Mouse (Mus musculus) neural tube, embryonic 11.5 days (tissue): ENCODE measurements at regions not wholly inside any gene's neighbourhood (a gene's known extent, or its start where the extent isn't known, plus 50 kb on each side); places are given as distances from the start of the nearest gene placed in this dataset.

ENCODE experiments used
- ATAC-seq: fragments of 200-750 bp; cut with Nextera tagmentation; 2 replicates; pipeline ENCODE4 v1.8.0; 2017; ENCODE audit warnings: moderate number of reproducible peaks, mild to moderate bottlenecking, moderate TSS enrichment, moderate library complexity; ENCODE audit not compliant: insufficient read depth, low FRiP score, low TSS enrichment
- DNase-seq: peaks from one replicate; pipeline ENCODE4 v3.0.0-alpha.2; 2015; ENCODE audit warnings: low spot score
- H3K27ac ChIP-seq: fragments of 300-500 bp; sonication (generic); 2 replicates; pipeline ENCODE4 v1.5.1; 2014; ENCODE audit warnings: low read depth, mild to moderate bottlenecking, low read length
- H3K27me3 ChIP-seq: fragments of 300-500 bp; sonication (generic); 2 replicates; pipeline ENCODE4 v1.6.1; 2014; ENCODE audit warnings: mild to moderate bottlenecking, low read length, mixed read lengths; ENCODE audit not compliant: control insufficient read depth, insufficient read depth
- H3K36me3 ChIP-seq: fragments of 300-500 bp; sonication (generic); 2 replicates; pipeline ENCODE4 v1.6.1; 2014; ENCODE audit warnings: mild to moderate bottlenecking, low read length, moderate library complexity, mixed read lengths; ENCODE audit not compliant: control insufficient read depth, insufficient read depth
- H3K4me1 ChIP-seq: fragments of 300-500 bp; sonication (generic); 2 replicates; pipeline ENCODE4 v1.6.1; 2014; ENCODE audit warnings: low read length, mixed read lengths; ENCODE audit not compliant: control insufficient read depth, insufficient read depth
- H3K4me2 ChIP-seq: fragments of 300-500 bp; sonication (generic); 2 replicates; pipeline ENCODE4 v1.6.1; 2014; ENCODE audit warnings: low read depth, mild to moderate bottlenecking, moderate library complexity
- H3K4me3 ChIP-seq: fragments of 300-500 bp; sonication (generic); 2 replicates; pipeline ENCODE4 v1.5.1; 2014; ENCODE audit warnings: low read depth, low read length
- H3K9ac ChIP-seq: fragments of 300-500 bp; sonication (generic); 2 replicates; pipeline ENCODE4 v1.6.1; 2014; ENCODE audit warnings: mild to moderate bottlenecking, low read length
- H3K9me3 ChIP-seq: fragments of 300-500 bp; sonication (generic); 2 replicates; pipeline ENCODE4 v1.6.1; 2016; ENCODE audit warnings: low read length; ENCODE audit not compliant: control insufficient read depth
- WGBS: fragments of 180-500 bp; shearing (Covaris S2); extraction: QIAGEN DNeasy Blood & Tissue Kit; methylation state at CpG from one replicate; pipeline ENCODE4 v1.1.7; 2014; 5-methylcytosine and 5-hydroxymethylcytosine counted together

DNA sequence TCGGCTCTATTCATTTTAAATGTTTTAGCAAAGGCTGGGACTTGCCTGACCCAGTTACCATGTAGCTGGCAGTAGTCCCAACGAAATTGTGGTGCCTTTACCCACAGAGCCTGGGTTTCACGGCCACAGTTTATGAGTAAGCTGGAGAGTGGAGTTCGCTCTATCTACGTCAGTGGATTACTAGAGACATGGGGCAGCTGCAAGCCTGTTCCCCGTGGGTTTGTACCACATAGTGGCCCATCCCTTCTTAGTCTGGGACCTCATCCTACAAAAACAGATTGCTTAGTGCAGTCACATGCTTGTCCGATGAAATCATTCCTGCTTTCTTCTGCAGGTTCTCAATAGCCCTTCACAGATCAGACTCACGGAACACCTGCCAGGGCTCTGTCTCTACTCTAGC is 123.7 kb downstream of the Rdh14 start:
- ATAC-seq (no peak), DNase-seq (no peak)
- Histone ChIP-seq H3K27ac (no peak overlapping the region), H3K4me1 (no peaks in the 10 kb centered on the region), H3K4me3 (no peak overlapping the region), H3K36me3 (no peaks in the 10 kb centered on the region), H3K9ac (no peak overlapping the region), H3K27me3 (no peaks in the 10 kb centered on the region), H3K4me2 (no peak overlapping the region), H3K9me3 (no peaks in the 10 kb centered on the region)
- WGBS: 90% methylated on average over 8 of the region's 8 CpGs

DNA sequence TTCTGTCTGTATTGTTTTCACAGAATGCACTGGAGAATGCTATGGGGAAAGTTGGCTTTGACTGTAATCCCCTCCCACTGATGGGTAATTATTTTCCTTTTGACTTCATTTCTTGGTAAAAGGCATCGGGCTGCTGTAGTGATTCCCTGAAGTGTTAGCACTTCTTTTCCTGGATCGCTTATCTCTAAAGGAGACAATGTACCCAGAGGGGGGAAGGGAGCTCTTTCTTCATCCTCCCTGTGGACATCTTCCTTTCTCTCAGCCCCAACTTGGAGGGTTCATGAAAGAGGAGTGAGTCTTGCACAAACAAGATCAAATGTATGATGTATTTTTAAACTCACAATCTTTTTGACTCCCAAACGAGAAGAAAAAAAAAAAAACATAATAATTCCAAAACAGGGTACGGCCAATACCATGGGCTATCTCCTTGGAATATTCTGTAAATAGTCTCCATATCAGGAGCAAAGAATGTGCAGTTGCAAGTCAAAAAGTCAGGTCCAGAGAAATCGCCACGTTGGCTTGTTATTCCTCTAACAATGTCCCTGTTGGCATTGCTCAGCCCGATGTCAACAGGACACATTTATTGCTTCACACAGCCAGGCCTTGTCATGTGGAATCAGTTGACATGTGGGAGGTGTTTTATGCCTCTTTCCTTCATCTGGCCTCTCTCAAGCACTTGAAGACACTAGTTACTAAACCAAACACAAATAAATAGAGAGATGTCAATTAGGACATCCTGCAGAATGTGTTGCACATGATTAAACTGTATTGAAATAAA is 134.1 kb downstream of the Rdh14 start:
- no peak overlapping the region for H3K4me2 ChIP-seq
- no peaks in the 10 kb centered on the region for H3K9me3 ChIP-seq
- no peak overlapping the region for H3K4me3 ChIP-seq
- ATAC-seq (no peak), DNase-seq (no peak)
- 69% methylated on average over 7 of the region's 7 CpGs for WGBS
- H3K27ac ChIP-seq: no peak overlapping the region
- H3K36me3 ChIP-seq: no peaks in the 10 kb centered on the region
- H3K27me3 ChIP-seq: no peaks in the 10 kb centered on the region
- H3K9ac ChIP-seq: no peak overlapping the region
- no peaks in the 10 kb centered on the region for H3K4me1 ChIP-seq

DNA sequence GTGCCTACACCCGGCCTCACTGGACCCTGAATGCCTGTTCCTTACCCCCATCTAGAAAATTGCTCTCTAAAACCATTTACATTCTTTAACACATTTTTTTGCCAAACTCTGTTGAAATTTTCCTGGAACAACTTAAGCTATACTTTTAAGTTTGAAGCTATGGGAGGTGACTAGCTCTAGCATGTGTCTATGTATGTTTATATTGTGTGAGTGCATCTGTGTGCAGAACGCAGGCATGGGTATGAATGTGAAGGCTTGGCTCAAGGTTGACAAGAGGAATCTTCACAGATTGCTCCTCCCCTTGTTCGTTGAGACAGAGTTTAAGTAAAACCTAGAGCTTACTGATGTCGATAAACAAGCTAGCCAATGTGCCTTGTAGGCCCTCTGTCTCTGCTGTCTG is 135.4 kb downstream of the Rdh14 start:
- H3K4me3 ChIP-seq: no peak overlapping the region
- no peaks in the 10 kb centered on the region for H3K4me1 ChIP-seq
- no peaks in the 10 kb centered on the region for H3K36me3 ChIP-seq
- H3K4me2 ChIP-seq: no peak overlapping the region
- no peak overlapping the region for H3K27ac ChIP-seq
- ATAC-seq (no peak), DNase-seq (no peak)
- H3K9me3 ChIP-seq: no peaks in the 10 kb centered on the region
- H3K9ac ChIP-seq: no peak overlapping the region
- 92% methylated on average over 4 of the region's 4 CpGs for WGBS
- no peaks in the 10 kb centered on the region for H3K27me3 ChIP-seq

DNA sequence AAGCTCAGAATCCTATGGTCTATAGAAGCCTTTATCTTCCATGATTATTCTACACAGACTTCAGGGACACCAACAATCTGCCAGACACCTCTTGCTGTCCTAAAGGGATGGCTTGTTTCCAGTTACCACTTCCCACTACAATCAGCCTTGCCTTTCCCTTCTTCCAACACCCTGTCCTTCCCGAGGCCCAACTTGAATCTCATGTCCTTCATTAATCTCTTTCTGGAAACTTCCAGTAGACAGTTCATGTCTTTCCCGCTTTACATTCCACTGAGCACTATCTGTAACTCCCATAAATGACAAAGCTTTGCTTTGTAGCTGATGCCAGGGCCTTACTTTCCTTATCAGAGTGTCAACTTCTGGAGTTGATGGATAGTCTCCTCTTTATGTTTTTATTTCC is 138.5 kb downstream of the Rdh14 start:
- H3K9me3 ChIP-seq: no peaks in the 10 kb centered on the region
- H3K4me2 ChIP-seq: no peak overlapping the region
- no peaks in the 10 kb centered on the region for H3K36me3 ChIP-seq
- H3K4me3 ChIP-seq: no peak overlapping the region
- DNase-seq (no peak), ATAC-seq (no peak)
- no peak overlapping the region for H3K27ac ChIP-seq
- H3K9ac ChIP-seq: no peak overlapping the region
- 76% methylated on average over 2 of the region's 2 CpGs for WGBS
- no peaks in the 10 kb centered on the region for H3K4me1 ChIP-seq
- H3K27me3 ChIP-seq: no peaks in the 10 kb centered on the region

DNA sequence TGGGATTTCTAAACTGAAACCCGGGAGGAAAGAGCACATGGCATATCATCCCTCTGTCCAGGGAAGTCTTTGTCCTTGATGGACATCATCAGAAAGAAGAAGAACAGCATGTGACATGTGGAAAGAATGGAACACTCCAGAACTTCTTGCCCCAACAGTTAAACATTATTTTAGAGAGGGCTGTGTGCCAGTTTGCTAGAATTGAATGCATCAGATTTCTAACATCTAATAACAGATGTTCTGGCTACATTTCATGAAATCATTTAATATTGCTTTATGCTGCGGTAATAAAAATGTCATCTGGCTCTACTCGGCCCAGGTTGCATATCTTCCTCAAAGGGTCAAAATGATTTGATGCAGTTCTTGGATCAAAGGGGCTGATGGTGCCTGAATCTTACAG is 140.4 kb downstream of the Rdh14 start:
- H3K36me3 ChIP-seq: no peaks in the 10 kb centered on the region
- ATAC-seq (no peak), DNase-seq (no peak)
- H3K9ac ChIP-seq: no peak overlapping the region
- H3K4me2 ChIP-seq: no peak overlapping the region
- no peaks in the 10 kb centered on the region for H3K4me1 ChIP-seq
- H3K27me3 ChIP-seq: no peaks in the 10 kb centered on the region
- WGBS: 87% methylated on average over 3 of the region's 3 CpGs
- H3K4me3 ChIP-seq: no peak overlapping the region
- no peak overlapping the region for H3K27ac ChIP-seq
- H3K9me3 ChIP-seq: no peaks in the 10 kb centered on the region

DNA sequence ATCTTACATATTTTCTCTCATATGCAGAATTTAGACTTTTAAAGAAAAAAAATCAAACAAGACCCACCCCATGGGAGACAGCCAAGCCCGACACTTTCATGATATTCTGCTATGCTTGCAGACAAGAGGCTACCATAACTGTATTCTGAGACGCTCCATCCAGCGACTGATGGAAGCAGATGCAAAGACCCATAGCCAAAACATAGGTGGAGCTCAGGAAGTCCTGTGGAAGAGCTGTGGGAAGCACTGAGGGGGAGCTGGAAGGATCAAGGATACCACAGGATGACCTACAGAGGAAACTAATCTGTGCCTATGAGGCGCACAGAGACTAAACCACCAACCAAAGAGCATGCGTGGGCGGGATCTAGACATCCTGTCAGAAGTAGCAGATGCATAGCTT is 143.4 kb downstream of the Rdh14 start:
- 90% methylated on average over 6 of the region's 6 CpGs for WGBS
- Histone ChIP-seq H3K36me3 (no peaks in the 10 kb centered on the region), H3K9ac (no peak overlapping the region), H3K9me3 (no peaks in the 10 kb centered on the region), H3K4me3 (no peak overlapping the region), H3K4me1 (no peaks in the 10 kb centered on the region), H3K27ac (no peak overlapping the region), H3K27me3 (no peaks in the 10 kb centered on the region), H3K4me2 (no peak overlapping the region)
- DNase-seq (no peak), ATAC-seq (no peak)

DNA sequence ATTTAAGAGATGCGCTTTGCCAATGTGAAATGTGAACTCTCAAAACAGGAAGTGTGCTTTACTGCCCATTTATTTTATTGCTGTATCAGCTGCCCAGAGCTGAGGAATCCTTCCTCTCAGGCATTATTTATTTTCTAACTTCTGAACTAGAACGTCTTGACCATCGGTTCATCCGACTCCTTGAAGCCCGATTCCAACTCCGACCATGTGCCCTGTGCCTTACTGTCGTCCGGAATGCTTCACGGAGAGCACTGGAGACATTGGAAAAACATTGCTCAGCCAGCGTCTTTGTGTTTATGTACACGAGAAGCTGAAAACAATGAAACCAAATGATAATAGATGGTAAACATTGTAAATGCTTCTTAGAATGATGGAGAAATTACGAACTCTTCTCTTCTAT is 145.7 kb downstream of the Rdh14 start:
- Histone ChIP-seq H3K9me3 (no peaks in the 10 kb centered on the region), H3K9ac (no peak overlapping the region), H3K36me3 (no peaks in the 10 kb centered on the region), H3K4me3 (no peak overlapping the region), H3K4me2 (no peak overlapping the region), H3K27me3 (no peaks in the 10 kb centered on the region), H3K4me1 (no peaks in the 10 kb centered on the region), H3K27ac (no peak overlapping the region)
- ATAC-seq (no peak), DNase-seq (no peak)
- 73% methylated on average over 12 of the region's 12 CpGs for WGBS

DNA sequence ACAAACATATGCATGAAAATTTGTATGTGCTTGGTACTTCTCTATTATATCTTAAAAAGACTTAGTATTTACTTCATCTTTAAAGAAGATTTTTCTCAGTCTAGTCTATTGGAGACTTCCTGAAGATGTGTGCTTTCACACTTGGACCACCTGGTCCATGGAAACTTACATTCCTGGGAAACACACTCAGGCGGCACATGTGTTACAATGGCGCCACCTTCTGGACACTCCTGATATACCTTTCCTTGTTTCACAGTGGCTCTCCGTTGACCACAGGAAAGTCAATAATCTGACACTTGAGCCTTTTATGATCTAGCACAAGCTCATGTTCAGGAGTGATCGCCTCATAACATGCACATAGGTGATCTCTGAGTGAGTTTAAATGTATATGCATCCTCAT is 146.5 kb downstream of the Rdh14 start:
- H3K27me3 ChIP-seq: no peaks in the 10 kb centered on the region
- DNase-seq (peak; percentile 74), ATAC-seq (peak; percentile 48; the same call in 1 of the 2 replicates)
- no peak overlapping the region for H3K4me2 ChIP-seq
- H3K4me3 ChIP-seq: no peak overlapping the region
- no peaks in the 10 kb centered on the region for H3K36me3 ChIP-seq
- no peaks in the 10 kb centered on the region for H3K9me3 ChIP-seq
- 3% methylated on average over 4 of the region's 4 CpGs for WGBS
- H3K4me1 ChIP-seq: no peaks in the 10 kb centered on the region
- no peak overlapping the region for H3K27ac ChIP-seq
- H3K9ac ChIP-seq: no peak overlapping the region

DNA sequence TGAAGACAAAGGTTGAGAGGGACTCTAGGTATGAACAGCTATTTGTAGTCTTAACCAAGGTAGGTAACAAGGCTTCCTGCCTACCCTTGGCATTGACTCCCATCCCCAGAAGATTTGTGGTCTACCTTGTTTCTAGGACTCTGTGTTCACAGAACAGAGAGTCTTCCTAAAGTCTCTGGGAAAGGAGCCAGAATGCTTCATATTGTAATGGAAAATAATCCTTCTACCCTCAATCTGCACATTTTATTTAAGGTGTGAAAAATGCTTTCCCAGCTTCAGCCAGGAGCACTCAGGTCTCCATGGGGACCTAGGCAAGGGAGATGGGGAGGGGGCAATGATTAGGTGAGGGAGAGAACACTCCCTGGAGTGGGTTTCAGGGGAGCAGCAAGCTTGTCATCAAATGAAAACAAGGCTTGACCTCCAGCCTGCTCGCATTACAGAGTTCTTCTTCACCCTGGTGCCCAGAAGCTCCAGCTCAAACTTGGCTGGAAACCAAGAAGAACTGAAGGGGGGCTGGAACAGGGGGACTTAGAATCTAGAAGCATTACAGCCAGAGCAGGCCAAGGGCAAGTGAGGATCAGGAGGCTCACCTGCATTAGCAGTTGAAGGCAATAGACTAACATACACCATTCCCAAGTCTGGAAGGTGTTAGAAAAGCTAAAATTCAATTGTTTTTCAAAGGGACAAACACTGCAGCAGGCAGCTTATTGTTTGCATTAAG is 159.1 kb downstream of the Rdh14 start:
- ATAC-seq (no peak), DNase-seq (no peak)
- H3K9ac ChIP-seq: no peak overlapping the region
- no peaks in the 10 kb centered on the region for H3K4me1 ChIP-seq
- 59% methylated on average over 1 of the region's 1 CpGs for WGBS
- no peaks in the 10 kb centered on the region for H3K9me3 ChIP-seq
- no peak overlapping the region for H3K4me3 ChIP-seq
- H3K36me3 ChIP-seq: no peaks in the 10 kb centered on the region
- no peak overlapping the region for H3K27ac ChIP-seq
- no peaks in the 10 kb centered on the region for H3K27me3 ChIP-seq
- H3K4me2 ChIP-seq: no peak overlapping the region
